Mouse (Mus musculus) lung, adult 2 months (tissue): ENCODE measurements around the gene Pik3r4.

Experiments
- CTCF ChIP-seq: fragments of 200-500 bp; IDR thresholded peaks from 2 replicates; pipeline ENCODE4 v1.5.1; 2011; ENCODE audit warnings: mild to moderate bottlenecking, low read length, control low read depth; ENCODE audit not compliant: insufficient read depth
- POLR2A ChIP-seq: fragments of 200-500 bp; IDR thresholded peaks from 2 replicates; pipeline ENCODE4 v1.6.1; 2011; ENCODE audit warnings: low read depth, mild to moderate bottlenecking, control low read depth, low read length, borderline replicate concordance; ENCODE audit errors: extremely low read depth

DNA sequence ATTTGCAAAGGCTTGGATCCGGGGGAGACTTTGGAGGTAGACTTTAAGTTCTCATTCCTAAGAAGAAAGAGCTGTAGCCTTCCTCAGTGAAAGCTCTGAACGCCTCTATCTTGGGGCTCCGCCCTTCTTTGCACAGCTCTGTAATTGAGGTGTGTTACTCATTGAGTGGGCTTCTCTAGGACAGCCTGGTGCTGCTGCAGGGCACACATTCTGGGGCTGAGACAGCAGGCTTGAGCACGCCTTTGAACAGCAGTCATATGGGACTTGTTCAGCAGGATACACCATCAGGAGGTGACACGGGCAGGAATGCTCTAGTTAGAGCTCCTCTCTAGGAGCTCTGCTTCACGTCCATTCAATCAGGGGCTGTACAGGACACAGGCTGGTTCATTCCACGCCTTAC lies 22.5 kb downstream of the Pik3r4 start:
- TF ChIP-seq CTCF (no peak), POLR2A (no peak)
